Mouse (Mus musculus) heart, adult 2 months (tissue): ENCODE measurements around the gene Tmem182.

Source experiments
- CTCF ChIP-seq: fragments of 200-600 bp; IDR thresholded peaks from 2 replicates; pipeline ENCODE4 v1.8.1; 2022; ENCODE audit warnings: antibody characterized with exemption, mild to moderate bottlenecking, moderate library complexity
- EP300 ChIP-seq: fragments of 200-500 bp; IDR thresholded peaks from 2 replicates; pipeline ENCODE4 v1.6.1; 2011; ENCODE audit warnings: low read depth, low read length, control low read depth; ENCODE audit not compliant: insufficient read depth

GRCm38 (mm10) chr1:40873760-40874455 lies 68.5 kb downstream of the Tmem182 start:
- TF ChIP-seq EP300 (no peak), CTCF (no peak)
